Mouse (Mus musculus) intestine, embryonic 14.5 days (tissue): ENCODE data around the gene Ppp3ca. TPM values are rescaled to one million over a fixed set of nuclear protein-coding genes. Genes with fewer than 3 reads are reported as not detected.

Source experiments
- ATAC-seq: fragments of 200-750 bp; cut with Nextera tagmentation; replicated peaks from 2 replicates; pipeline ENCODE4 v1.8.0; 2017; ENCODE audit warnings: low read depth, moderate number of reproducible peaks, moderate TSS enrichment, moderate library complexity; ENCODE audit not compliant: low FRiP score, low TSS enrichment
- DNase-seq: peaks from one replicate; pipeline ENCODE4 v3.0.0-alpha.2; 2018; ENCODE audit warnings: low spot score
- H3K27ac ChIP-seq: fragments of 300-500 bp; sonication (generic); 2 replicates; pipeline ENCODE4 v1.5.1; 2014; ENCODE audit warnings: low read depth, mild to moderate bottlenecking, control low read depth
- H3K27me3 ChIP-seq: fragments of 300-500 bp; sonication (generic); replicated peaks from 2 replicates; pipeline ENCODE4 v1.6.1; 2014; ENCODE audit warnings: low read length, control low read depth; ENCODE audit not compliant: control insufficient read depth, insufficient read depth
- H3K36me3 ChIP-seq: fragments of 300-500 bp; sonication (generic); 2 replicates; pipeline ENCODE4 v1.6.1; 2014; ENCODE audit warnings: low read length, control low read depth; ENCODE audit not compliant: control insufficient read depth, insufficient read depth
- H3K4me1 ChIP-seq: fragments of 300-500 bp; sonication (generic); replicated peaks from 2 replicates; pipeline ENCODE4 v1.6.1; 2014; ENCODE audit warnings: low read length, control low read depth, mixed read lengths; ENCODE audit not compliant: control insufficient read depth, insufficient read depth
- H3K4me2 ChIP-seq: fragments of 300-500 bp; sonication (generic); 2 replicates; pipeline ENCODE4 v1.6.1; 2014; ENCODE audit warnings: low read length
- H3K4me3 ChIP-seq: fragments of 300-500 bp; sonication (generic); 2 replicates; pipeline ENCODE4 v1.5.1; 2014; ENCODE audit warnings: low read depth, low read length, control low read depth, mixed read lengths
- H3K9ac ChIP-seq: fragments of 300-500 bp; sonication (generic); 2 replicates; pipeline ENCODE4 v1.6.1; 2014; ENCODE audit warnings: mild to moderate bottlenecking, low read length
- H3K9me3 ChIP-seq: fragments of 300-500 bp; sonication (generic); 2 replicates; pipeline ENCODE4 v1.6.1; 2016; ENCODE audit warnings: low read length, control low read depth; ENCODE audit not compliant: control insufficient read depth
- WGBS: fragments of 180-500 bp; shearing (Covaris S2); extraction: QIAGEN DNeasy Blood & Tissue Kit; methylation state at CpG from one replicate; pipeline ENCODE4 v1.1.7; 2014; 5-methylcytosine and 5-hydroxymethylcytosine counted together
- polyA plus RNA-seq: library from polyadenylated mRNA; unstranded; fragments of >200 nt; fragmentation: Nextera tagmentation; extraction: Ambion mirVana; gene quantifications from 2 replicates; pipeline ENCODE4 v1.2.1, GENCODE M21; 2014

The Ppp3ca gene
- polyA plus RNA-seq, 1 experiment from 2014 or later = 50.4 TPM

DNA sequence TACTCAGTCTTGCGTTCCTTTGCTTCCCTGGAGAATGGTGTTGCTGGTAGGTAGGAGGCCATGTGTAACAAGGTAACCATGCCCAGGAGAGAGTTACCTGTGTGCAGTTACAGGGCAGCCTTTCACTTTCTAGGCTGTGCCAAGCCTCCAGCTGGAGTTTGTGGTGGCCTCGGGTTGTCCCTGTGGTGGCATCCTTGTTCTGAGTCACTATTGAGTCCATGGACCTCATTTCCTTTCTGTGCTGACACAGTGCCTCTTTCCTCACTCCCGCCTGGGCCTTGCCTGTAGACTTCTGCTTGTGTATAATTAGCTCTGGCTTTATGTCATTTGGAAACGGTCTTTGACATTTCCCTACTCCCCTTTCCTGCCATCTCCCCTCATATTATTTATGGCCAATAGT lies 226.4 kb downstream of the Ppp3ca start:
- WGBS = 80% methylated on average over 4 of the region's 4 CpGs
- Histone ChIP-seq H3K27me3 (no peaks in the 10 kb centered on the region), H3K4me1 (no peaks in the 10 kb centered on the region), H3K36me3 (peaks cover 10% of the 10 kb centered on the region), H3K4me2 (no peak overlapping the region), H3K4me3 (no peak overlapping the region), H3K9me3 (no peaks in the 10 kb centered on the region), H3K9ac (no peak overlapping the region), H3K27ac (no peak overlapping the region)
- DNase-seq (no peak), ATAC-seq (no peak)

DNA sequence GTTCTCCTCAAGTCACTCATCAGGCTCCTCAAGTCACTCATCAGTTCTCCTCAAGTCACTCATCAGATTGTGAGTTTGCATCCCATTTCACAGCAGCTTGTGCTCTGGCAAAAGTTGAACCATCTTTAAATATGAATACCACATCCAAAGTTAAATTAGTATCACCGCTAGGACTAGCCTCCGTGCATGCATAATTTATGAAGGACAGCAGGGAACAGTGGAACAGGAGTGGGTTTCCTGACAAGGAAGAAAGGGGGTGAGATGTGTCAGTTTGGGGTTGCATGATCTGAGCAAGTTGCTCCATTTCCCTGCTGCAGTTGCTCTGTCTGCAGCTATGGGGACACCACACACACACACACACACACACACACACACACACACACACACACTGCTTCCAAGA lies 229.8 kb downstream of the Ppp3ca start:
- Histone ChIP-seq H3K4me1 (no peaks in the 10 kb centered on the region), H3K4me3 (no peak overlapping the region), H3K36me3 (peaks cover 13% of the 10 kb centered on the region), H3K4me2 (no peak overlapping the region), H3K9me3 (no peaks in the 10 kb centered on the region), H3K27me3 (no peaks in the 10 kb centered on the region), H3K27ac (no peak overlapping the region), H3K9ac (no peak overlapping the region)
- ATAC-seq = no peak
- 79% methylated on average over 2 of the region's 2 CpGs for WGBS
- DNase-seq = no peak

GRCm38 (mm10) chr3:136900986-136901385 lies 231.1 kb downstream of the Ppp3ca start:
- Histone ChIP-seq H3K9me3 (no peaks in the 10 kb centered on the region), H3K4me3 (no peak overlapping the region), H3K9ac (no peak overlapping the region), H3K36me3 (peaks cover 19% of the 10 kb centered on the region), H3K27me3 (no peaks in the 10 kb centered on the region), H3K4me2 (no peak overlapping the region), H3K27ac (no peak overlapping the region), H3K4me1 (no peaks in the 10 kb centered on the region)
- DNase-seq (no peak), ATAC-seq (no peak)
- 92% methylated on average over 6 of the region's 6 CpGs for WGBS

DNA sequence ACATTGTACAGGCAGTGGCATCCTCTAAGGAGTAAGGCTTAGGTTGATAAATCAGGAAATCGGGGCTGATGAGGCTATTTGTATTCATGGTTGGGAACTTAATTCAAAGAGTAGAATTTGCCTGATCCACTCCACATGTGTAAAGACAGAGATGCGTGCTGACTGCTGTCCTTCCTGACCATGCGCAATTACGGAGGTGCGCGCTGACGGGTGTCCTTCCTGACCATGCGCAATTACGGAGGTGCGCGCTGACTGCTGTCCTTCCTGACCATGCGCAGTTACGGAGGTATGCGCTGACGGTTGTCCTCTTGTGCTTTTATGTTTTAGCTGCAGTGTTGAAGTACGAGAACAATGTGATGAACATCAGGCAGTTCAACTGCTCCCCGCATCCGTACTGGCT lies 232.9 kb downstream of the Ppp3ca start:
- H3K4me1 ChIP-seq = no peaks in the 10 kb centered on the region
- 96% methylated on average over 18 of the region's 18 CpGs for WGBS
- ATAC-seq = no peak
- H3K4me3 ChIP-seq = no peak overlapping the region
- H3K27ac ChIP-seq = no peak overlapping the region
- no peaks in the 10 kb centered on the region for H3K27me3 ChIP-seq
- no peak for DNase-seq
- peaks cover 20% of the 10 kb centered on the region for H3K36me3 ChIP-seq
- no peak overlapping the region for H3K9ac ChIP-seq
- no peak overlapping the region for H3K4me2 ChIP-seq
- no peaks in the 10 kb centered on the region for H3K9me3 ChIP-seq

DNA sequence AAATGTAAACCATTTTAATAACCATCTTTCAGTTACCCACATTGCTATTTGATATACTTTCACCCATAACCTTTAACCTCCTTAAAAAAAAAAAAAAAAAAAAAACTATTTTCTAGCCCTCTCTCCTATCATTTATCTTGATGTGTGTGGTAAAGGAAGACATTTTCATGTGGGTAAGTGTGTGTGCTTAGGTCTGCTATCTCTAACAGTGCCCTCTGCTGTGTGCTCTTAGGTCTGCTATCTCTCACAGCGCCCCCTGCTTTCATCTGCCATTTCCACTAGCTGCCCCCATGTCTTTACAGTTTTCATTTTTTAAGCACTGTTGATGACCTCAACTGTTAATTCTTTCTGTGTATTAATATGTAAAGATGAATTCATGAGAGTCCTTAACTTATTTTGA lies 235.7 kb downstream of the Ppp3ca start:
- Histone ChIP-seq H3K9ac (no peak overlapping the region), H3K4me1 (no peaks in the 10 kb centered on the region), H3K4me3 (no peak overlapping the region), H3K27ac (no peak overlapping the region), H3K36me3 (peaks cover 23% of the 10 kb centered on the region), H3K27me3 (no peaks in the 10 kb centered on the region), H3K9me3 (no peaks in the 10 kb centered on the region), H3K4me2 (no peak overlapping the region)
- WGBS = 68% methylated on average over 1 of the region's 1 CpGs
- ATAC-seq = no peak
- DNase-seq = no peak

DNA sequence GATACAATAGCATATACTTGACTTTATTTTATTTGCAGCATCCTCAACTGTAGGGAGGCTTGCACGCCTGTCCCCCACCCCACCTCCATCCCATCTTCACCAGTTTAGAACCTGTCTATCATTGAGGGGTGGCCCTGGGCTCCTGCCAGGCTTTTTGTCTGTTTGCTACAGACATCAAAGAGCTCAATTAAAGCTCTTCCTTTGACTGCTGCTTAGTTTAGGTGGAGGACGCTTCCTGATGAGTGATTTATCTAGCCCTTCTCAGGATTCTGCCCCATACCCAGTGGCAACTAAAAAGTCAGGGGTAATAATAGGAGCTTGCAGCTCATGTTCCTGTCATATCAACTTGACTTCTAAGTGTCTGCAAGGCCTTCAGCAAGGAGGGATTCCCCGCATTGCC lies 239.6 kb downstream of the Ppp3ca start:
- no peak overlapping the region for H3K4me3 ChIP-seq
- WGBS = 60% methylated on average over 3 of the region's 3 CpGs
- H3K27ac ChIP-seq = no peak overlapping the region
- no peaks in the 10 kb centered on the region for H3K9me3 ChIP-seq
- no peak for DNase-seq
- H3K4me2 ChIP-seq = no peak overlapping the region
- H3K4me1 ChIP-seq = no peaks in the 10 kb centered on the region
- no peak overlapping the region for H3K9ac ChIP-seq
- H3K27me3 ChIP-seq = no peaks in the 10 kb centered on the region
- no peak for ATAC-seq
- peaks cover 10% of the 10 kb centered on the region for H3K36me3 ChIP-seq

DNA sequence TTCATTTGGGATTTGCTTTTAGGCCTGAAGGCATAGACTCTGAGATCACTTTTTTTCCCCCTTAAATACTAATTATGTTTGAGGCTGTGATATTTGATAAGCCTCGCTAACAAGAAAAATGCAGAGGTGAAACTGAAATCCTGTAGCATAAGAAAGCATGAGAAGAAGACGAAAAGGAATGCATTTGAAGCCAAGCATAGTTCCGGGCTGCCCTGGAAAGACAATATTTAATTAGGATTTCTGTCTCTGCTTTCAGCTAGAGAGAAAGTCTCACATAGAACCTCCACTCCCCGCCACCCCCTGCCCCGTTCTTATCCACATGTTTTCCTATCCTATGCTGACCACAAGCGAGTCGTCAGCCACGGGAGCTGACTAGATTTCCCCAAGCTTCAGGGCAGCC lies 241.4 kb downstream of the Ppp3ca start:
- Histone ChIP-seq H3K4me2 (no peak overlapping the region), H3K4me3 (no peak overlapping the region), H3K9me3 (no peaks in the 10 kb centered on the region), H3K4me1 (no peaks in the 10 kb centered on the region), H3K27me3 (no peaks in the 10 kb centered on the region), H3K9ac (no peak overlapping the region), H3K36me3 (peaks cover 4% of the 10 kb centered on the region), H3K27ac (no peak overlapping the region)
- WGBS = 88% methylated on average over 8 of the region's 8 CpGs
- ATAC-seq (no peak), DNase-seq (peak; percentile 20)

DNA sequence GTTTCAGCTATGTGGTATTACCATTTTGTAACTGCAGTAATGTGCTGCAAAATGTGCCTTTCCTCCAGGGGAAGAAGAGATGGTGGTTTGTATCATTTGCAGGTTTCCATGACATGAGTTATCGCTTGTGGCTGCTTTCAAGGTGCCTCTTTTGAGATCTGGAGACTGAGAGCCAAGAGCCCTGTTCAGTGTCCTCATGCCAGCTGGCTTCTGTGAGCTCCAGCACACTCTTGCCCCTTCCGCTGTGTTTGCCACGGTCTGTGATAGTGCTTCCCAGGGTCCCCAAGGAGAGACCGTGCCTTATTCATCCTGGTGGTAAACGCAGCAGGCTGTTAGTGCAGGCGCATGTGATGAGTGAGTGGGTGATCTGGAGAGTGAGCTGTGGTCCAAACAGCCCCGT lies 247.2 kb downstream of the Ppp3ca start:
- peak; percentile 45 for DNase-seq
- ATAC-seq = no peak
- Histone ChIP-seq H3K4me2 (no peak overlapping the region), H3K9me3 (no peaks in the 10 kb centered on the region), H3K36me3 (peaks cover 6% of the 10 kb centered on the region; the same call in 1 of the 2 replicates), H3K27ac (no peak overlapping the region), H3K4me3 (no peak overlapping the region), H3K4me1 (no peaks in the 10 kb centered on the region), H3K27me3 (no peaks in the 10 kb centered on the region), H3K9ac (no peak overlapping the region)
- 88% methylated on average over 7 of the region's 7 CpGs for WGBS

DNA sequence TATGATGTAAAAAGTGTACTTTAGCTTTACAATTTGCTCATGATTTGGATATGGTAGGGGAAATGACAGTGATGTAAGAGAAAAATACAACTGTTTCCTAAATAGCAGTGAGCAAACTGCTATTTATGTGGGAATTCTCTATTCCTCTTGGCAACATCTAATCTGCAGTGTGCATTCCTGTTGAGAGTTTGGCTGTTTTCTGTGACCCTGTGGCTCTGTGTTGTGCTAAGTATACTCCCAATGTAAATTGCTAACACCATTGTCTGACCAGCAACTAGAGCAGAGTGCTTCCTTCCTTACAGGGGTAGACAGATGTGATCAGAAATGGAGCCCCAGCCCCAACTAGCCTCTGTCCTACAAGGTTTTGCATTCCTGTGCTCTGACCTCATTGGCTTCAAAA lies 263.1 kb downstream of the Ppp3ca start:
- DNase-seq = peak; percentile 43
- Histone ChIP-seq H3K27ac (no peak overlapping the region), H3K4me2 (no peak overlapping the region), H3K4me1 (no peaks in the 10 kb centered on the region), H3K27me3 (no peaks in the 10 kb centered on the region), H3K36me3 (peaks cover 25% of the 10 kb centered on the region), H3K4me3 (no peak overlapping the region), H3K9ac (no peak overlapping the region), H3K9me3 (no peaks in the 10 kb centered on the region)
- ATAC-seq = no peak
